In genomic region chr19:41725491-41725890, GRCm38 (mm10) we compare ENCODE assay signal across 21 mouse cellular contexts. TPM values are rescaled to one million over a fixed set of nuclear protein-coding genes. Genes with fewer than 3 reads are reported as not detected.
DNase-seq lines count a peak whose midpoint lies in the region; ATAC-seq lines count a peak whose summit lies in the region.
"Had no signal": no experiment of that assay in that cellular context is flagged by ENCODE, and none has a peak within 500 bp of the region (broad histone marks: within the 10 kb centered on the region; RNA-seq: fewer than 3 reads in every experiment).

No protein-coding gene starts in this region.

- peaks cover 19% of the 10 kb centered on the region for H3K4me1 ChIP-seq in forebrain, embryonic 13.5 days
- peaks cover 20% of the 10 kb centered on the region for H3K4me1 ChIP-seq in forebrain, embryonic 10.5 days
- H3K4me1 ChIP-seq in hindbrain, embryonic 13.5 days (replicated peaks), result peaks cover 20% of the 10 kb centered on the region
- peaks cover 30% of the 10 kb centered on the region for H3K4me1 ChIP-seq in hindbrain, embryonic 10.5 days (replicated peaks)
- peaks cover 20% of the 10 kb centered on the region for H3K4me1 ChIP-seq in midbrain, embryonic 13.5 days (replicated peaks)
- 0 out of 2 replicates have a peak, but pooled peaks cover 8% of the 10 kb centered on the region for H3K4me1 ChIP-seq in neural tube, embryonic 14.5 days (ENCODE audit: control insufficient read depth, insufficient read depth, low read length)
- H3K4me1 ChIP-seq: heart, embryonic 15.5 days had no signal

- no peak overlapping the region for H3K4me3 ChIP-seq in forebrain, embryonic 13.5 days
- H3K4me3 ChIP-seq in forebrain, embryonic 10.5 days, result no peak overlapping the region
- no peak overlapping the region for H3K4me3 ChIP-seq in hindbrain, embryonic 13.5 days
- H3K4me3 ChIP-seq in hindbrain, embryonic 10.5 days, result no peak overlapping the region
- H3K4me3 ChIP-seq in midbrain, embryonic 13.5 days (replicated peaks), result no peak overlapping the region
- no peak overlapping the region for H3K4me3 ChIP-seq in neural tube, embryonic 14.5 days (ENCODE audit: low read depth, low read length)
- H3K4me3 ChIP-seq: gastrocnemius, adult 2 months; heart, embryonic 15.5 days had no signal

- peaks cover 22% of the 10 kb centered on the region for H3K36me3 ChIP-seq in forebrain, embryonic 13.5 days (ENCODE audit: poor library complexity, severe bottlenecking)
- H3K36me3 ChIP-seq in forebrain, embryonic 10.5 days (replicated peaks), result no peaks in the 10 kb centered on the region
- peaks cover 25% of the 10 kb centered on the region for H3K36me3 ChIP-seq in hindbrain, embryonic 13.5 days
- peaks cover 31% of the 10 kb centered on the region for H3K36me3 ChIP-seq in hindbrain, embryonic 10.5 days
- H3K36me3 ChIP-seq in midbrain, embryonic 13.5 days, result peaks cover 24% of the 10 kb centered on the region
- no peaks in the 10 kb centered on the region; the same call in 1 of the 2 replicates for H3K36me3 ChIP-seq in neural tube, embryonic 14.5 days (ENCODE audit: control insufficient read depth, insufficient read depth, low read length)
- H3K36me3 ChIP-seq: heart, embryonic 15.5 days had no signal

- H3K9ac ChIP-seq in forebrain, embryonic 13.5 days, result no peak overlapping the region
- H3K9ac ChIP-seq in hindbrain, embryonic 13.5 days, result no peak overlapping the region
- no peak overlapping the region for H3K9ac ChIP-seq in midbrain, embryonic 13.5 days (replicated peaks)
- no peak overlapping the region for H3K9ac ChIP-seq in neural tube, embryonic 14.5 days (replicated peaks; ENCODE audit: low read depth, low read length)
- H3K9ac ChIP-seq: heart, embryonic 15.5 days; liver, embryonic 14.5 days had no signal

- no peaks in the 10 kb centered on the region for H3K9me3 ChIP-seq in forebrain, embryonic 13.5 days (replicated peaks)
- H3K9me3 ChIP-seq in forebrain, embryonic 10.5 days, result peaks cover 2% of the 10 kb centered on the region; the same call in 1 of the 2 replicates
- H3K9me3 ChIP-seq in hindbrain, embryonic 13.5 days, result peaks cover under 1% of the 10 kb centered on the region; the same call in 1 of the 2 replicates
- no peaks in the 10 kb centered on the region for H3K9me3 ChIP-seq in hindbrain, embryonic 10.5 days
- no peaks in the 10 kb centered on the region for H3K9me3 ChIP-seq in midbrain, embryonic 13.5 days
- H3K9me3 ChIP-seq in neural tube, embryonic 14.5 days (ENCODE audit: control insufficient read depth, low read length), result 0 out of 2 replicates have a peak, but pooled peaks cover 2% of the 10 kb centered on the region
- H3K9me3 ChIP-seq: heart, embryonic 15.5 days had no signal

- no peak overlapping the region for H3K4me2 ChIP-seq in forebrain, embryonic 13.5 days
- H3K4me2 ChIP-seq in hindbrain, embryonic 13.5 days, result no peak overlapping the region
- no peak overlapping the region for H3K4me2 ChIP-seq in midbrain, embryonic 13.5 days (replicated peaks)
- no peak overlapping the region for H3K4me2 ChIP-seq in neural tube, embryonic 14.5 days (ENCODE audit: low read depth, low read length)
- H3K4me2 ChIP-seq: heart, embryonic 15.5 days had no signal

- H3K27ac ChIP-seq in forebrain, embryonic 13.5 days, result peak overlapping the region; percentile 60
- H3K27ac ChIP-seq in forebrain, embryonic 10.5 days, result no peak overlapping the region
- H3K27ac ChIP-seq in hindbrain, embryonic 13.5 days, result peak overlapping the region; percentile 82
- no peak overlapping the region for H3K27ac ChIP-seq in hindbrain, embryonic 10.5 days
- peak overlapping the region; percentile 74 for H3K27ac ChIP-seq in midbrain, embryonic 13.5 days
- peak overlapping the region; percentile 64; the same call in 1 of the 2 replicates for H3K27ac ChIP-seq in neural tube, embryonic 14.5 days (ENCODE audit: low read depth, low read length)
- H3K27ac ChIP-seq: gastrocnemius, adult 2 months; heart, embryonic 15.5 days; liver, embryonic 14.5 days; macrophage had no signal

- ATAC-seq in forebrain, embryonic 13.5 days, result peak; percentile 28; the same call in 1 of the 2 replicates
- ATAC-seq in hindbrain, embryonic 13.5 days (ENCODE audit: low FRiP score), result no peak
- no peak; the same call in 1 of the 2 replicates for ATAC-seq in midbrain, embryonic 13.5 days
- no peak for ATAC-seq in neural tube, embryonic 14.5 days (ENCODE audit: low read depth)
- ATAC-seq in granulocyte monocyte progenitor cell, adult 5-6 weeks (replicated peaks; ENCODE audit: poor library complexity, severe bottlenecking), result no peak

- no peak for DNase-seq in forebrain, embryonic 10.5 days (ENCODE audit: extremely low spot score, low spot score)
- no peak for DNase-seq in hindbrain, embryonic 10.5 days (ENCODE audit: low spot score)
- no peak for DNase-seq in urinary bladder, adult 18-20 months (ENCODE audit: low spot score in 2 of 2)
- DNase-seq: adrenal gland, adult 8-10 months; cerebellum, adult 8-10 months; cerebellum, postnatal 25 days; gastrocnemius, adult 2 months; kidney, postnatal 14 days; layer of hippocampus, adult 9-11 months; lung, adult 2 months; lung, postnatal 10 days; right cerebral cortex, postnatal 14 days had no signal

- H3K27me3 ChIP-seq in forebrain, embryonic 13.5 days, result no peaks in the 10 kb centered on the region
- H3K27me3 ChIP-seq in forebrain, embryonic 10.5 days (ENCODE audit: poor library complexity, severe bottlenecking), result peaks cover 83% of the 10 kb centered on the region
- no peaks in the 10 kb centered on the region for H3K27me3 ChIP-seq in hindbrain, embryonic 13.5 days
- H3K27me3 ChIP-seq in hindbrain, embryonic 10.5 days (ENCODE audit: insufficient read depth, poor library complexity, severe bottlenecking), result peaks cover 65% of the 10 kb centered on the region
- no peaks in the 10 kb centered on the region for H3K27me3 ChIP-seq in midbrain, embryonic 13.5 days
- H3K27me3 ChIP-seq in neural tube, embryonic 14.5 days (ENCODE audit: control insufficient read depth, insufficient read depth, low read length), result no peaks in the 10 kb centered on the region
- H3K27me3 ChIP-seq: heart, embryonic 15.5 days had no signal

- WGBS in forebrain, embryonic 13.5 days, result 17% methylated on average over 2 of the region's 2 CpGs
- WGBS in forebrain, embryonic 10.5 days, result 34% methylated on average over 2 of the region's 2 CpGs
- WGBS in hindbrain, embryonic 13.5 days, result 46% methylated on average over 2 of the region's 2 CpGs
- WGBS in hindbrain, embryonic 10.5 days, result 49% methylated on average over 2 of the region's 2 CpGs
- 44% methylated on average over 2 of the region's 2 CpGs for WGBS in midbrain, embryonic 13.5 days
- WGBS in neural tube, embryonic 14.5 days, result 39% methylated on average over 2 of the region's 2 CpGs

RNA-seq across cellular contexts. Expression of gene Slit1, which starts 18.0 kb away (rescaled TPM):
- polyA plus RNA-seq in forebrain, embryonic 13.5 days (2015; fragmentation: Nextera tagmentation; extraction: Ambion mirVana), result 13.9 and 14.4 TPM in 2 replicates
- polyA plus RNA-seq in forebrain, embryonic 10.5 days (2016; fragmentation: Nextera tagmentation; extraction: Ambion mirVana), result 0.73 and 1.4 TPM in 2 replicates
- 22.3 and 25.6 TPM in 2 replicates for polyA plus RNA-seq in hindbrain, embryonic 13.5 days (2015; fragmentation: Nextera tagmentation; extraction: Ambion mirVana)
- 13.9 and 18.0 TPM in 2 replicates for polyA plus RNA-seq in hindbrain, embryonic 10.5 days (2016; fragmentation: Nextera tagmentation; extraction: Ambion mirVana)
- polyA plus RNA-seq in midbrain, embryonic 13.5 days (2015; fragmentation: Nextera tagmentation; extraction: Ambion mirVana), result 13.2 and 23.8 TPM in 2 replicates
- polyA plus RNA-seq in neural tube, embryonic 14.5 days (2014; fragmentation: Nextera tagmentation; extraction: Ambion mirVana), result 38.5 and 53.5 TPM in 2 replicates
- total RNA-seq in granulocyte monocyte progenitor cell, adult 5-6 weeks (2014; fragmentation: Nextera tagmentation), result 0.30 TPM in 1 of 2 replicates, not detected in the other
- 0.15 and 0.17 TPM in 2 replicates for total RNA-seq in granulocyte monocyte progenitor cell, adult 5-6 weeks (2017)
- polyA plus RNA-seq: C2C12 had no signal

Comparison
In these comparisons a context has a peak if more than half of its experiments do, and no peak if none do; other contexts are left out.
1. H3K27ac ChIP-seq: peak in forebrain, embryonic 13.5 days (single experiment), hindbrain, embryonic 13.5 days (single experiment), midbrain, embryonic 13.5 days (single experiment) and neural tube, embryonic 14.5 days (single experiment); none in forebrain, embryonic 10.5 days (single experiment) and hindbrain, embryonic 10.5 days (single experiment).